Mouse (Mus musculus) ovary, postnatal 14 days (tissue): ENCODE measurements around the gene Mptx1.
"Not testable (repeated sequence)": the region's sequence is repeated elsewhere in the genome, so short reads cannot be mapped to it uniquely, and the experiment has no call there.

Experiments used
- DNase-seq: peaks from one replicate; pipeline ENCODE4 v3.0.0; 2022; ENCODE audit warnings: low spot score

Gene Mptx1

GRCm38 (mm10) chr1:174330218-174330617, at the start of gene Mptx1:
TSS of gene Mptx1 (plus strand) at chr1:174330518.
- no peak for DNase-seq

- no peak for DNase-seq
These were observed 27.2 kb upstream of the Mptx1 start for GRCm38 (mm10) chr1:174303162-174303561.

- DNase-seq, result no peak
These were observed 13.0 kb upstream of the Mptx1 start for GRCm38 (mm10) chr1:174317308-174317707.

GRCm38 (mm10) chr1:174353636-174354035, 23.3 kb downstream of the Mptx1 start:
- not testable (repeated sequence) for DNase-seq

- no peak for DNase-seq
These were observed 24.3 kb downstream of the Mptx1 start for GRCm38 (mm10) chr1:174354640-174355039.

- DNase-seq, result no peak
These were observed 34.6 kb downstream of the Mptx1 start, which contains the start of gene Olfr417 for GRCm38 (mm10) chr1:174364882-174365451. TSS of gene Olfr417 (plus strand) at chr1:174365122.

GRCm38 (mm10) chr1:174373799-174374198, 43.5 kb downstream of the Mptx1 start:
- DNase-seq, result no peak
